8 mouse cellular contexts compared by ENCODE assay signal in the genomic region with DNA sequence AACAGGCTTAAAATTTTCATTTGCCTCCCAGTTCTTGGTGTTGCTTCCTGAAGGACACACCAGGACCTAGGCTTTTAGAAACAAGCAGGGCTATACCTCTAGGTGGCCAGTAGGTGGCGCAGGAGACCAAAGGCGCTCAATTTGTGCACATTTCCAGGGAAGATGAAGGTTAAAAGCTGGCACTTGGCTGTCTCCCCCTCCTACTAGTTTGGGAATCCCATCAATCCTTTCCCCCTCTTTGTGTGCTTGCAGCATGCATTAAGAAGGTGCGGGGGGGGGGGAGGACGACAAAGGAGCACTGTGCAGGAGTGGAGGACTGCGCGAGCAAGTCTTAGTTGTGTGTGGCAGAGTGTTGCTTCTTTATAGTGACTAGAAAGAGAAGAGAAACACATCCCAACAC. TPM values are rescaled to one million over a fixed set of nuclear protein-coding genes. Genes with fewer than 3 reads are reported as not detected.
DNase-seq lines count a peak whose midpoint lies in the region; ATAC-seq lines count a peak whose summit lies in the region.

No protein-coding gene starts in this region.

- H3K4me3 ChIP-seq in midbrain, embryonic 13.5 days (replicated peaks): no peak overlapping the region

- 6% methylated on average over 6 of the region's 6 CpGs for WGBS in midbrain, embryonic 13.5 days

- no peaks in the 10 kb centered on the region for H3K36me3 ChIP-seq in midbrain, embryonic 13.5 days

- peak; percentile 76 for DNase-seq in gastrocnemius, adult 18-20 months (ENCODE audit: low spot score)
- no peak for DNase-seq in gastrocnemius, postnatal 25 days
- peak; percentile 86 for DNase-seq in NIH3T3 (ENCODE audit: low read depth)
- peak; percentile 85 to 89 for DNase-seq in cerebellum, postnatal 36 days
- DNase-seq in gastrocnemius, postnatal 10 days: peak; percentile 77
- peak; percentile 77 to 81 for DNase-seq in left cerebral cortex, postnatal 10 days (ENCODE audit: extremely low spot score in 1 of 2, low spot score in 2 of 2)
- DNase-seq in spleen, postnatal 4 days (ENCODE audit: low spot score in 2 of 2): peak; percentile 44 to 86

- H3K4me2 ChIP-seq in midbrain, embryonic 13.5 days (replicated peaks): no peak overlapping the region

- no peak overlapping the region for H3K9ac ChIP-seq in midbrain, embryonic 13.5 days (replicated peaks)

- no peaks in the 10 kb centered on the region for H3K9me3 ChIP-seq in midbrain, embryonic 13.5 days

- H3K4me1 ChIP-seq in midbrain, embryonic 13.5 days (replicated peaks): peaks cover 32% of the 10 kb centered on the region

- peak; percentile 22; the same call in 1 of the 2 replicates for ATAC-seq in midbrain, embryonic 13.5 days

- intact Hi-C loops in left cerebral cortex, postnatal 10 days (cut with DNase I): loop anchor here (2.0 kb wide), 1 partner anchor 961 kb away; no protein-coding TSS in a partner anchor

- no peaks in the 10 kb centered on the region for H3K27me3 ChIP-seq in midbrain, embryonic 13.5 days

- H3K27ac ChIP-seq in midbrain, embryonic 13.5 days: 0 out of 2 replicates have a peak overlapping the region, but pooled peaks have one; percentile 19

RNA-seq across cellular contexts. Expression of a gene that starts 8.8 kb away (rescaled TPM):
- total RNA-seq in gastrocnemius, adult 18-20 months (2021): 100 to 1,000 TPM; 189 to 235 TPM
- 100 to 1,000 TPM; 161 to 274 TPM for total RNA-seq in gastrocnemius, postnatal 25 days (2021)
- 100 to 1,000 TPM; 306 to 338 TPM for total RNA-seq in gastrocnemius, postnatal 10 days (2021)
- total RNA-seq in left cerebral cortex, postnatal 10 days (2021): 10 to 100 TPM; 97.0 to 98.9 TPM
- polyA plus RNA-seq in midbrain, embryonic 13.5 days (2015; fragmentation: Nextera tagmentation; extraction: Ambion mirVana): 28.7 and 31.8 TPM in 2 replicates

RNA-seq across cellular contexts. Expression of a gene that starts 41.6 kb away (rescaled TPM):
- total RNA-seq in gastrocnemius, adult 18-20 months (2021): under 1 TPM; 0.28 to 0.62 TPM
- total RNA-seq in gastrocnemius, postnatal 25 days (2021): 1 to 10 TPM in 1 of 2 experiments, under 1 TPM in 1; 0.38 to 2.8 TPM
- 1 to 10 TPM; 7.0 to 8.3 TPM for total RNA-seq in gastrocnemius, postnatal 10 days (2021)
- total RNA-seq in left cerebral cortex, postnatal 10 days (2021): 100 to 1,000 TPM; 109 to 114 TPM
- polyA plus RNA-seq in midbrain, embryonic 13.5 days (2015; fragmentation: Nextera tagmentation; extraction: Ambion mirVana): 294 and 385 TPM in 2 replicates

Comparison
In these comparisons a context has a peak if more than half of its experiments do, and no peak if none do; other contexts are left out.
1. RNA of a gene that starts 41.6 kb away (total RNA-seq): 109 to 114 TPM in left cerebral cortex, postnatal 10 days; 7.0 to 8.3 TPM in gastrocnemius, postnatal 10 days, 0.38 to 2.8 TPM in gastrocnemius, postnatal 25 days and 0.28 to 0.62 TPM in gastrocnemius, adult 18-20 months; every median in the first group is over 10 times any median in the second.